In the genomic region with DNA sequence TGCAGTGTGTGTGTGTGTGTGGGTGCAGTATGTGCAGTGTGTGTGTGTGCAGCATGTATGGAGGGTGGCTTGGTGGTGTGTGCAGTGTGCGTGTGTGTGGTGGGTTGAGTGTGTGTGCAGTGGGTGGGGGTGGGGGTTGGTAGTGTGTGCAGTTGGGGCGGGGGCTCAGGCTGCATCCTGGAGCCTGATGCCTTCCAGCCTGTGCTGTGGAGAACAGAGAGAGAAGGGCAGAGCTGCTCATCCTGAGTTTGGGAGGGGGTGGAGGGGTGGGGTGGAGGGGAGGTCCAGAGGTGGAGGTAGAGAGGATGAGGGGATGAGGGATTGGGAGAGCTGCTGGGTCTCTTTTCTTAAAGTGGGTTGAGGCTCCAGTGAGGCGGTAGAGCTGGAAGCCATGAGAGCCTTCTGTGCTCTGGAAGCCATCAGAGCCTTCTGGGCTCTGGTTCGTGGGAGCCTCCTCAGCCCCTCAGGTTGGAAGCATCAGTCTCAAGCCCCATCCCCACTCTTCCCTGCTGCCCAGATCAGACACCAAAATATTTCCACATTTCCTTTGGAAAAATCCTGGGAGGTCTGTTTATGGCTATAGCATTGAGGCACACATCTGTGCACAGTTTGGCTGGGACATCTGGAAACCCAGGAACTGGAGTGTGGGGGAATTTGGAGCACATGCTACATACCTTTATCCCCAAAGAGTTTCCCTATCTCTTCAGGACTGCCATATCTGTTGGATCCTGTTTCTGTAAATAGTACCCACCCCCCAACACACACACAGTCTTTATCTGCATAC, we compare ENCODE assay signal across 12 mouse cellular contexts. TPM values are rescaled to one million over a fixed set of nuclear protein-coding genes. Genes with fewer than 3 reads are reported as not detected.
DNase-seq lines count a peak whose midpoint lies in the region; ATAC-seq and TF ChIP-seq lines count a peak whose summit lies in the region.
"Had no signal": no experiment of that assay in that cellular context is flagged by ENCODE, and none has a peak within 500 bp of the region (broad histone marks: within the 10 kb centered on the region; RNA-seq: fewer than 3 reads in every experiment).

No protein-coding gene starts in this region.

- H3K4me1 ChIP-seq in heart, embryonic 16.5 days (ENCODE audit: control insufficient read depth, insufficient read depth, low read length): peaks cover 5% of the 10 kb centered on the region; the same call in 1 of the 2 replicates
- H3K4me1 ChIP-seq in heart, embryonic 12.5 days (replicated peaks): peaks cover 21% of the 10 kb centered on the region
- peaks cover 11% of the 10 kb centered on the region for H3K4me1 ChIP-seq in embryonic fibroblast, embryonic 13.5 days (ENCODE audit: control insufficient read depth, insufficient read depth, low read length)
- H3K4me1 ChIP-seq in liver, embryonic 14.5 days (replicated peaks; ENCODE audit: control insufficient read depth in 2 of 2, insufficient read depth in 2 of 2, low read length in 1 of 2): peaks cover 8 to 34% of the 10 kb centered on the region in 2 experiments; a peak in 3 of 4 replicates

- H3K4me3 ChIP-seq in heart, embryonic 16.5 days (ENCODE audit: low read length): no peak overlapping the region
- H3K4me3 ChIP-seq in heart, embryonic 12.5 days: no peak overlapping the region
- H3K4me3 ChIP-seq in embryonic fibroblast, embryonic 13.5 days (ENCODE audit: insufficient read depth, low read length): no peak overlapping the region
- no peak overlapping the region for H3K4me3 ChIP-seq in liver, embryonic 14.5 days (ENCODE audit: insufficient read depth in 1 of 2, low read depth in 2 of 2, low read length in 2 of 2)
- H3K4me3 ChIP-seq: layer of hippocampus, adult 2 months had no signal

- no peak overlapping the region for H3K4me2 ChIP-seq in heart, embryonic 16.5 days (ENCODE audit: low read depth, low read length)
- H3K4me2 ChIP-seq in heart, embryonic 12.5 days: no peak overlapping the region
- no peak overlapping the region for H3K4me2 ChIP-seq in liver, embryonic 14.5 days (ENCODE audit: low read depth)

- TF ChIP-seq EP300 in liver, embryonic 14.5 days (IDR thresholded peaks at IDR 0.05; ENCODE audit: low read depth): no peak

- no peak overlapping the region for H3K9ac ChIP-seq in heart, embryonic 16.5 days (ENCODE audit: low read length)
- no peak overlapping the region for H3K9ac ChIP-seq in heart, embryonic 12.5 days
- no peak overlapping the region for H3K9ac ChIP-seq in liver, embryonic 14.5 days (replicated peaks)

- no peak for ATAC-seq in heart, embryonic 16.5 days (replicated peaks; ENCODE audit: extremely low read depth, insufficient read depth, low FRiP score)
- ATAC-seq in heart, embryonic 12.5 days (ENCODE audit: insufficient number of reproducible peaks, low FRiP score): no peak
- ATAC-seq in liver, embryonic 14.5 days (ENCODE audit: insufficient read depth): peak; percentile 9; the same call in 1 of the 2 replicates
- ATAC-seq: activated CD4-positive, CD25-positive, alpha-beta regulatory T cell, adult 4 months; midbrain, embryonic 16.5 days had no signal

- no peak for TF ChIP-seq CTCF in embryonic fibroblast, embryonic 13.5 days (IDR thresholded peaks at IDR 0.05; ENCODE audit: borderline replicate concordance, insufficient read depth, low read length)
- TF ChIP-seq CTCF in liver, embryonic 14.5 days (IDR thresholded peaks at IDR 0.05; ENCODE audit: low read depth): no peak

- no peaks in the 10 kb centered on the region for H3K9me3 ChIP-seq in heart, embryonic 16.5 days (replicated peaks; ENCODE audit: control insufficient read depth, low read length)
- H3K9me3 ChIP-seq in heart, embryonic 12.5 days (replicated peaks): no peaks in the 10 kb centered on the region
- no peaks in the 10 kb centered on the region for H3K9me3 ChIP-seq in liver, embryonic 14.5 days (ENCODE audit: control insufficient read depth, low read length)

- TF ChIP-seq POLR2A in embryonic fibroblast, embryonic 13.5 days (IDR thresholded peaks at IDR 0.05; ENCODE audit: low read depth, low read length): 0 out of 2 replicates have a peak, but pooled peaks have one; percentile 6

- H3K27me3 ChIP-seq in heart, embryonic 16.5 days (ENCODE audit: control insufficient read depth, insufficient read depth, low read length): no peaks in the 10 kb centered on the region
- H3K27me3 ChIP-seq in heart, embryonic 12.5 days (replicated peaks): no peaks in the 10 kb centered on the region
- no peaks in the 10 kb centered on the region for H3K27me3 ChIP-seq in liver, embryonic 14.5 days (ENCODE audit: control insufficient read depth, insufficient read depth, low read length)

- no peaks in the 10 kb centered on the region for H3K36me3 ChIP-seq in heart, embryonic 16.5 days (ENCODE audit: control insufficient read depth, insufficient read depth)
- H3K36me3 ChIP-seq in heart, embryonic 12.5 days: no peaks in the 10 kb centered on the region
- no peaks in the 10 kb centered on the region for H3K36me3 ChIP-seq in liver, embryonic 14.5 days (replicated peaks; ENCODE audit: control insufficient read depth, insufficient read depth, low read depth)

- H3K27ac ChIP-seq in heart, embryonic 16.5 days (ENCODE audit: low read length): peak overlapping the region; percentile 16; the same call in 1 of the 2 replicates
- no peak overlapping the region for H3K27ac ChIP-seq in heart, embryonic 12.5 days (ENCODE audit: poor library complexity, severe bottlenecking)
- H3K27ac ChIP-seq in embryonic fibroblast, embryonic 13.5 days (ENCODE audit: insufficient read depth, low read length): peak overlapping the region; percentile 97
- no peak overlapping the region for H3K27ac ChIP-seq in liver, embryonic 14.5 days
- H3K27ac ChIP-seq: layer of hippocampus, adult 2 months had no signal

- WGBS in heart, embryonic 16.5 days: 57% methylated on average over 4 of the region's 4 CpGs
- 50% methylated on average over 4 of the region's 4 CpGs for WGBS in heart, embryonic 12.5 days
- WGBS in liver, embryonic 14.5 days (ENCODE audit: insufficient replicate concordance): 73% methylated on average over 4 of the region's 4 CpGs

- DNase-seq in NIH3T3 (ENCODE audit: low read depth): peak; percentile 80
- DNase-seq in liver, embryonic 14.5 days (ENCODE audit: low read depth in 3 of 3, low spot score in 3 of 3): no peak
- no peak for DNase-seq in cerebellum, adult 8-10 months
- no peak for DNase-seq in urinary bladder, adult 18-20 months (ENCODE audit: low spot score in 2 of 2)
- no peak for DNase-seq in thymus, postnatal 10 days (ENCODE audit: low spot score in 2 of 2)
- DNase-seq: cerebellum, adult 2 months had no signal

RNA-seq across cellular contexts. Expression of a gene that starts 21.6 kb away (rescaled TPM):
- 26.0 and 27.4 TPM in 2 replicates for polyA plus RNA-seq in heart, embryonic 16.5 days (2015; fragmentation: Nextera tagmentation; extraction: Ambion mirVana)
- polyA plus RNA-seq in heart, embryonic 12.5 days (2016; fragmentation: Nextera tagmentation; extraction: Ambion mirVana): 37.1 and 37.6 TPM in 2 replicates
- polyA plus RNA-seq in embryonic fibroblast, embryonic 13.5 days (2011; ENCODE audit: insufficient read length, low read depth, missing spikeins): 147 and 210 TPM in 2 replicates
- 20.7 and 29.4 TPM in 2 replicates for polyA plus RNA-seq in liver, embryonic 14.5 days (2012; rRNA removed)
- polyA plus RNA-seq in liver, embryonic 14.5 days (2014; fragmentation: Nextera tagmentation; extraction: Ambion mirVana): 37.1 and 42.6 TPM in 2 replicates

RNA-seq across cellular contexts. Expression of a gene that starts 49.3 kb away (rescaled TPM):
- 5.6 and 11.0 TPM in 2 replicates for polyA plus RNA-seq in heart, embryonic 16.5 days (2015; fragmentation: Nextera tagmentation; extraction: Ambion mirVana)
- 0.06 and 0.29 TPM in 2 replicates for polyA plus RNA-seq in heart, embryonic 12.5 days (2016; fragmentation: Nextera tagmentation; extraction: Ambion mirVana)
- polyA plus RNA-seq in embryonic fibroblast, embryonic 13.5 days (2011; ENCODE audit: insufficient read length, low read depth, missing spikeins): not detected in 2 replicates
- 0.05 and 0.07 TPM in 2 replicates for polyA plus RNA-seq in liver, embryonic 14.5 days (2012; rRNA removed)
- not detected in 2 replicates for polyA plus RNA-seq in liver, embryonic 14.5 days (2014; fragmentation: Nextera tagmentation; extraction: Ambion mirVana)
- polyA plus RNA-seq: activated CD4-positive, CD25-positive, alpha-beta regulatory T cell, adult 4 months had no signal

RNA-seq across cellular contexts. Expression of a gene that starts 51.1 kb away (rescaled TPM):
- polyA plus RNA-seq in heart, embryonic 16.5 days (2015; fragmentation: Nextera tagmentation; extraction: Ambion mirVana): 0.19 and 0.53 TPM in 2 replicates
- not detected in 2 replicates for polyA plus RNA-seq in heart, embryonic 12.5 days (2016; fragmentation: Nextera tagmentation; extraction: Ambion mirVana)
- polyA plus RNA-seq in embryonic fibroblast, embryonic 13.5 days (2011; ENCODE audit: insufficient read length, low read depth, missing spikeins): not detected in 2 replicates
- polyA plus RNA-seq in liver, embryonic 14.5 days (2012; rRNA removed): not detected in 2 replicates
- not detected in 2 replicates for polyA plus RNA-seq in liver, embryonic 14.5 days (2014; fragmentation: Nextera tagmentation; extraction: Ambion mirVana)
- polyA plus RNA-seq: activated CD4-positive, CD25-positive, alpha-beta regulatory T cell, adult 4 months; midbrain, embryonic 16.5 days had no signal

Comparison
In these comparisons a context has a peak if more than half of its experiments do, and no peak if none do; other contexts are left out.
1. H3K27ac ChIP-seq: peak in heart, embryonic 16.5 days (single experiment) and embryonic fibroblast, embryonic 13.5 days (single experiment); none in heart, embryonic 12.5 days (single experiment) and liver, embryonic 14.5 days (single experiment).